ENCODE assay signal across 14 mouse cellular contexts in genomic region chr7:34876787-34877186, GRCm38 (mm10). TPM values are rescaled to one million over a fixed set of nuclear protein-coding genes. Genes with fewer than 3 reads are reported as not detected.
A peak's percentile ranks its signal among the peaks of the same experiment; 100 is the strongest.
DNase-seq lines count a peak whose midpoint lies in the region; ATAC-seq and TF ChIP-seq lines count a peak whose summit lies in the region.
"Had no signal": no experiment of that assay in that cellular context is flagged by ENCODE, and none has a peak within 500 bp of the region (broad histone marks: within the 10 kb centered on the region; RNA-seq: fewer than 3 reads in every experiment).

No protein-coding gene starts in this region.

- no peak overlapping the region for H3K4me3 ChIP-seq in midbrain, postnatal 0 days (ENCODE audit: low read depth, low read length)
- no peak overlapping the region for H3K4me3 ChIP-seq in midbrain, embryonic 13.5 days (replicated peaks)
- no peak overlapping the region for H3K4me3 ChIP-seq in forebrain, embryonic 13.5 days
- H3K4me3 ChIP-seq: erythroblast, embryonic 14.5 days; heart, embryonic 10.5 days; hindbrain, embryonic 15.5 days; limb, embryonic 15.5 days had no signal

- H3K4me1 ChIP-seq in midbrain, postnatal 0 days (ENCODE audit: insufficient read depth, low read length) = no peaks in the 10 kb centered on the region
- H3K4me1 ChIP-seq in midbrain, embryonic 13.5 days (replicated peaks) = 0 out of 2 replicates have a peak, but pooled peaks cover 3% of the 10 kb centered on the region
- H3K4me1 ChIP-seq in forebrain, embryonic 13.5 days = no peaks in the 10 kb centered on the region
- H3K4me1 ChIP-seq: heart, embryonic 10.5 days; hindbrain, embryonic 15.5 days; limb, embryonic 15.5 days had no signal

- H3K9me3 ChIP-seq in midbrain, postnatal 0 days (ENCODE audit: low read length) = no peaks in the 10 kb centered on the region
- no peaks in the 10 kb centered on the region; the same call in 1 of the 2 replicates for H3K9me3 ChIP-seq in midbrain, embryonic 13.5 days
- no peaks in the 10 kb centered on the region for H3K9me3 ChIP-seq in forebrain, embryonic 13.5 days (replicated peaks)
- H3K9me3 ChIP-seq: heart, embryonic 10.5 days; hindbrain, embryonic 15.5 days; limb, embryonic 15.5 days had no signal

- WGBS in midbrain, postnatal 0 days = 66% methylated on average over 7 of the region's 7 CpGs
- 73% methylated on average over 7 of the region's 7 CpGs for WGBS in midbrain, embryonic 13.5 days
- 63% methylated on average over 7 of the region's 7 CpGs for WGBS in forebrain, embryonic 13.5 days

- no peak for DNase-seq in midbrain, postnatal 0 days (ENCODE audit: low spot score)
- peak; percentile 5 for DNase-seq in NIH3T3 (ENCODE audit: low read depth)
- peak; percentile 55 to 78 for DNase-seq in kidney, postnatal 36 days
- DNase-seq in naive thymus-derived CD4-positive, alpha-beta T cell, adult 2 months (ENCODE audit: low read depth) = peak; percentile 4
- DNase-seq in MN1 (ENCODE audit: low spot score) = no peak
- DNase-seq in left cerebral cortex, postnatal 36 days (ENCODE audit: low spot score in 2 of 2) = no peak
- DNase-seq: right cerebral cortex, postnatal 25 days had no signal

- H3K27me3 ChIP-seq in midbrain, postnatal 0 days (ENCODE audit: insufficient read depth, low read length) = no peaks in the 10 kb centered on the region
- no peaks in the 10 kb centered on the region for H3K27me3 ChIP-seq in midbrain, embryonic 13.5 days
- H3K27me3 ChIP-seq in forebrain, embryonic 13.5 days = no peaks in the 10 kb centered on the region
- H3K27me3 ChIP-seq: hindbrain, embryonic 15.5 days; limb, embryonic 15.5 days had no signal

- H3K27ac ChIP-seq in midbrain, postnatal 0 days (ENCODE audit: low read depth, low read length) = no peak overlapping the region
- no peak overlapping the region for H3K27ac ChIP-seq in midbrain, embryonic 13.5 days
- no peak overlapping the region for H3K27ac ChIP-seq in forebrain, embryonic 13.5 days
- H3K27ac ChIP-seq: heart, embryonic 10.5 days; hindbrain, embryonic 15.5 days; limb, embryonic 15.5 days had no signal

- intact Hi-C loops in left cerebral cortex, postnatal 36 days (cut with DNase I) = no loop called here

- H3K4me2 ChIP-seq in midbrain, postnatal 0 days (ENCODE audit: low read depth, low read length, poor library complexity, severe bottlenecking) = no peak overlapping the region
- H3K4me2 ChIP-seq in midbrain, embryonic 13.5 days (replicated peaks) = no peak overlapping the region
- H3K4me2 ChIP-seq in forebrain, embryonic 13.5 days = no peak overlapping the region
- H3K4me2 ChIP-seq: hindbrain, embryonic 15.5 days; limb, embryonic 15.5 days; midbrain, embryonic 11.5 days had no signal

- no peak overlapping the region for H3K9ac ChIP-seq in midbrain, postnatal 0 days (replicated peaks; ENCODE audit: low read length, poor library complexity, severe bottlenecking)
- H3K9ac ChIP-seq in midbrain, embryonic 13.5 days (replicated peaks) = no peak overlapping the region
- H3K9ac ChIP-seq in forebrain, embryonic 13.5 days = no peak overlapping the region
- H3K9ac ChIP-seq: hindbrain, embryonic 15.5 days; limb, embryonic 15.5 days had no signal

- no peaks in the 10 kb centered on the region for H3K36me3 ChIP-seq in midbrain, postnatal 0 days (ENCODE audit: insufficient read depth, low read length)
- H3K36me3 ChIP-seq in midbrain, embryonic 13.5 days = no peaks in the 10 kb centered on the region
- no peaks in the 10 kb centered on the region for H3K36me3 ChIP-seq in forebrain, embryonic 13.5 days (ENCODE audit: poor library complexity, severe bottlenecking)
- H3K36me3 ChIP-seq: heart, embryonic 10.5 days; hindbrain, embryonic 15.5 days; limb, embryonic 15.5 days had no signal

- no peak for ATAC-seq in midbrain, postnatal 0 days (ENCODE audit: low FRiP score)
- no peak for ATAC-seq in midbrain, embryonic 13.5 days
- no peak for ATAC-seq in forebrain, embryonic 13.5 days

- peak; percentile 14; the same call in 1 of the 2 replicates for TF ChIP-seq CTCF in midbrain, postnatal 0 days (IDR thresholded peaks at IDR 0.05)

RNA-seq across cellular contexts. Expression of gene Pepd, which starts 35.4 kb away (rescaled TPM):
- total RNA-seq in midbrain, postnatal 0 days (2014; rRNA removed) = 57.4 and 60.8 TPM in 2 replicates
- 69.8 and 70.1 TPM in 2 replicates for polyA plus RNA-seq in midbrain, postnatal 0 days (2015; fragmentation: Nextera tagmentation; extraction: Ambion mirVana)
- 55.5 and 56.0 TPM in 2 replicates for polyA plus RNA-seq in midbrain, embryonic 13.5 days (2015; fragmentation: Nextera tagmentation; extraction: Ambion mirVana)
- polyA plus RNA-seq in forebrain, embryonic 13.5 days (2015; fragmentation: Nextera tagmentation; extraction: Ambion mirVana) = 46.5 and 52.1 TPM in 2 replicates
- total RNA-seq in left cerebral cortex, postnatal 36 days (2021) = 10 to 100 TPM; 29.5 to 31.3 TPM

Comparison
In these comparisons a context has a peak if more than half of its experiments do, and no peak if none do; other contexts are left out.
1. DNase-seq: peak in NIH3T3 (single experiment), kidney, postnatal 36 days (2 of 2) and naive thymus-derived CD4-positive, alpha-beta T cell, adult 2 months (single experiment); none in midbrain, postnatal 0 days (single experiment), MN1 (single experiment) and left cerebral cortex, postnatal 36 days (0 of 2).